Mouse (Mus musculus) thymus, adult 2 months (tissue): Measurements from ENCODE around the gene Olfr427. TPM values are rescaled to one million over a fixed set of nuclear protein-coding genes. Genes with fewer than 3 reads are reported as not detected.

ENCODE experiments used
- DNase-seq: peaks from one replicate; pipeline ENCODE4 v3.0.0; 2021
- H3K27ac ChIP-seq: fragments of 200-500 bp; 2 replicates; pipeline ENCODE4 v1.5.1; 2012; ENCODE audit warnings: low read length, control low read depth; ENCODE audit not compliant: control insufficient read depth, insufficient read depth
- H3K27me3 ChIP-seq: fragments of 200-500 bp; 2 replicates; pipeline ENCODE4 v1.6.1; 2012; ENCODE audit warnings: mild to moderate bottlenecking, low read length, moderate library complexity, mixed read lengths; ENCODE audit not compliant: control insufficient read depth, insufficient read depth
- H3K36me3 ChIP-seq: fragments of 200-500 bp; 2 replicates; pipeline ENCODE4 v1.6.1; 2012; ENCODE audit warnings: mild to moderate bottlenecking, low read length, moderate library complexity; ENCODE audit not compliant: control insufficient read depth, insufficient read depth
- H3K4me1 ChIP-seq: fragments of 200-500 bp; replicated peaks from 2 replicates; pipeline ENCODE4 v1.6.1; 2012; ENCODE audit warnings: low read length; ENCODE audit not compliant: control insufficient read depth, insufficient read depth
- H3K4me3 ChIP-seq: fragments of 200-500 bp; 2 replicates; pipeline ENCODE4 v1.5.1; 2012; ENCODE audit warnings: mild to moderate bottlenecking, low read length, control low read depth, moderate library complexity; ENCODE audit not compliant: control insufficient read depth, insufficient read depth
- CTCF ChIP-seq: fragments of 200-500 bp; IDR thresholded peaks from 2 replicates; pipeline ENCODE4 v1.5.1; 2012; ENCODE audit warnings: mild to moderate bottlenecking, control low read depth, low read length, moderate library complexity, borderline replicate concordance; ENCODE audit not compliant: control insufficient read depth, poor library complexity, insufficient read depth; ENCODE audit errors: extremely low read depth
- POLR2A ChIP-seq: fragments of 200-500 bp; IDR thresholded peaks from 2 replicates; pipeline ENCODE4 v1.6.1; 2012; ENCODE audit warnings: mild to moderate bottlenecking, low read length, control low read depth, moderate library complexity; ENCODE audit not compliant: control insufficient read depth, poor library complexity, insufficient read depth; ENCODE audit errors: extremely low read depth
- WGBS: fragments of 180-500 bp; shearing (Covaris S2); methylation state at CpG from one replicate; pipeline ENCODE4 v1.1.7; 2018; 5-methylcytosine and 5-hydroxymethylcytosine counted together
- polyA plus RNA-seq: library from polyadenylated mRNA; depleted of rRNA; stranded (reverse); fragments of >200 nt; gene quantifications from 2 replicates; pipeline ENCODE4 v1.2.3, GENCODE M21; 2012; rRNA removed

Gene Olfr427
- polyA plus RNA-seq, 1 experiment: not detected

DNA sequence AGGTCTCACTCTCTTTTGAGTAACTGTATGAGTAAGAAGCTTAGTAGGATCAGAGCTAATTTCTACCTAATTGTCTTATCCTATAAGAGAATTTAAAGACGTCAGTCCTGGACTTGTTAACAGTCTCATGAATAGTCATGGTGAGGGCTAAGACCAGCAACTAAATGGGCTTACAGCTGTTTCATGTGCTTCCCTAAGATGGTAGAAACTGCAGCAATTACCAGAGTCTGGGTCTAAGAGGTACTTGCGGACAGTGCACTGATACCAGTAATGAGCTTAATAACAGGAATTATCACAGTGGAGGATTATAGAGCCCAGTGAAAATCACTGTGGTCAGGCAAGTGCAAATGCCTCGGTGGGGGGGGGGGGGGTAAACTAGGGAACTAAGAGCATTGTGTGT lies 35.3 kb downstream of the Olfr427 start:
- Histone ChIP-seq H3K36me3 (no peaks in the 10 kb centered on the region), H3K4me1 (no peaks in the 10 kb centered on the region), H3K27ac (no peak overlapping the region), H3K27me3 (no peaks in the 10 kb centered on the region), H3K4me3 (no peak overlapping the region)
- no peak for TF ChIP-seq POLR2A
- no peak for TF ChIP-seq CTCF
- DNase-seq: no peak
- 88% methylated on average over 3 of the region's 3 CpGs for WGBS

DNA sequence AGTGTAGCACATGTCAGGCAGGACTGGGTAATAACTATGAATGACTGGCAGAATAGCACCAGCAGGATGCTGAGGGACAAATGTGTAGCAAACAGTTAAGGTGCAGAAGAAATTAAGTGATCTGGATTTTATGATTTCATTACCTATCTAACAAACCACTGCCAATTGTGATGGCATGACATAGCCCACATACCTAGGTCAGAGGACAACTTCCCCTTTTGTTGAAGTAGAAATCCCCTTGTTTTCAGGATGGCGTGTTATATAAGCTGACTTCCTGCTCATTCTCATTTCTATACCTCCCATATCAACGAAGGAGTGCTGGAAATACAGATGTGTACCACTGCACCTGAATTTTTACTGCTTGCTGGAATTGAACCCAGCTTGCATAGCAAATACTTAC lies 44.7 kb downstream of the Olfr427 start:
- DNase-seq: no peak
- Histone ChIP-seq H3K27me3 (no peaks in the 10 kb centered on the region), H3K36me3 (no peaks in the 10 kb centered on the region), H3K27ac (no peak overlapping the region), H3K4me3 (no peak overlapping the region), H3K4me1 (no peaks in the 10 kb centered on the region)
- WGBS: 26% methylated on average over 2 of the region's 2 CpGs
- TF ChIP-seq CTCF (no peak), POLR2A (no peak)

DNA sequence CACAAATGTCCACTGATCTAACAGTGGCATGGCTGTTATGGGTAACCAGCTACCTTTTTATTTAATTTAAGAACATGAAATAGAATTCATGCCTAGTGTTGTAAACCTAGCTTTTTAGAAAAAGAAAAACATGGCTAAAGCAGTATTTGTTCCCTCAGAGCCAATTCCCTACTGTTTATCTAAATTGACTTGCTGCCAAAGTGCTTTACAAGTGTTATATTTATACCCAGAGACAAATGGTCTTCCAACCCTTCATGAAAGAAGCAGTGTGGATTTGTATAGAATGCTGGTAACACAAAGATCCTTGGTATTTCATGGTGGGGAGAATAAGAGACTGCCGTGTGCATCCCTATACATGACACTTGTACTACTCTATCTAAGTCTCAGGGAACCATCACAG lies 50.0 kb downstream of the Olfr427 start:
- WGBS: 94% methylated on average over 1 of the region's 1 CpGs
- H3K4me1 ChIP-seq: no peaks in the 10 kb centered on the region
- no peaks in the 10 kb centered on the region for H3K27me3 ChIP-seq
- TF ChIP-seq POLR2A (no peak), CTCF (no peak)
- no peak overlapping the region for H3K27ac ChIP-seq
- no peak for DNase-seq
- no peak overlapping the region for H3K4me3 ChIP-seq
- no peaks in the 10 kb centered on the region for H3K36me3 ChIP-seq

DNA sequence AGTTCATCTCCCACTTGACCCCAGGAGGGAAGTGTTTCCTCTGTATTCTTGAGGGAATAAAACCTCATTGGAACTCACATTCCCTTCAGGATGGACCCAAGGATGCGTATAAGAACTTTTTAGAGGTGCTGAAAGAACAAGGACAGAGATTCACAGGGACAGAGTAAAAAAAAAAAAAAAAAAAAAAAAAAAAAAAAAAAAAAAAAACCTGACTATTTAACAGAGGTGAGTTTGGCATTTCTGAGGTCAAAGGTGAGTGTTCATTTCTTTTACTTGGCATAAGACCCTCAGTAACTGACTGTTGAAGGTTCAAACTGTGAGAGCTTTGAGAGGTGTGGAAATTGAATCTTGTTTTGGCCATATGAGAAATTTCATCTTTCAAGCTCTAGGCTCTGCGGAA lies 52.6 kb downstream of the Olfr427 start:
- Histone ChIP-seq H3K36me3 (no peaks in the 10 kb centered on the region), H3K27ac (no peak overlapping the region), H3K4me3 (no peak overlapping the region), H3K27me3 (no peaks in the 10 kb centered on the region), H3K4me1 (no peaks in the 10 kb centered on the region)
- no peak for TF ChIP-seq CTCF
- no peak for TF ChIP-seq POLR2A
- no peak for DNase-seq
- 99% methylated on average over 2 of the region's 2 CpGs for WGBS

Other genes starting within 250 kb of the Olfr427 start
- gene Ifi211, start 183.8 kb upstream of the Olfr427 start, polyA plus RNA-seq: 2.2 and 2.8 TPM in 2 replicates
- 12.3 and 14.5 TPM in 2 replicates for gene Mndal, start 154.4 kb upstream of the Olfr427 start, polyA plus RNA-seq
- 19.0 and 27.7 TPM in 2 replicates for gene Ifi203, start 154.2 kb upstream of the Olfr427 start, polyA plus RNA-seq
- 0.06 and 0.40 TPM in 2 replicates for gene Ifi202b, start 114.1 kb upstream of the Olfr427 start, polyA plus RNA-seq
- 1.2 and 2.7 TPM in 2 replicates for gene Ifi205, start 65.1 kb upstream of the Olfr427 start, polyA plus RNA-seq
- gene Olfr433, start 56.2 kb upstream of the Olfr427 start, polyA plus RNA-seq: 0.61 and 0.89 TPM in 2 replicates
- 0.71 TPM in 1 of 2 replicates, not detected in the other for gene Olfr432, start 47.7 kb upstream of the Olfr427 start, polyA plus RNA-seq
- gene Olfr430, start 30.3 kb upstream of the Olfr427 start, polyA plus RNA-seq: not detected in 2 replicates
- gene Olfr429, start 12.6 kb upstream of the Olfr427 start, polyA plus RNA-seq: not detected in 2 replicates
- gene Olfr231, start 24.3 kb downstream of the Olfr427 start, polyA plus RNA-seq: not detected in 2 replicates
- gene Olfr424, start 34.6 kb downstream of the Olfr427 start, polyA plus RNA-seq: 0.11 TPM in 1 of 2 replicates, not detected in the other
- not detected in 2 replicates for gene Olfr420, start 58.7 kb downstream of the Olfr427 start, polyA plus RNA-seq
- gene Spta1, start 75.9 kb downstream of the Olfr427 start, polyA plus RNA-seq: 0.01 and 0.08 TPM in 2 replicates
- gene Olfr419, start 155.2 kb downstream of the Olfr427 start, polyA plus RNA-seq: not detected in 2 replicates
- not detected in 2 replicates for gene Mptx1, start 233.6 kb downstream of the Olfr427 start, polyA plus RNA-seq